Mouse (Mus musculus) cerebellum, adult 2 months (tissue): ENCODE data around the gene Scel. TPM values are rescaled to one million over a fixed set of nuclear protein-coding genes. Genes with fewer than 3 reads are reported as not detected.

Experiments
- DNase-seq, 2 experiments: peaks; one replicate each; pipeline ENCODE4 v3.0.0; 2021
- H3K27ac ChIP-seq: fragments of 200-500 bp; 2 replicates; pipeline ENCODE4 v1.5.1; 2012; ENCODE audit warnings: low read length, control low read depth, inconsistent platforms; ENCODE audit not compliant: insufficient read depth
- H3K27me3 ChIP-seq: fragments of 200-500 bp; 2 replicates; pipeline ENCODE4 v1.6.1; 2012; ENCODE audit warnings: inconsistent platforms, mild to moderate bottlenecking, low read length, moderate library complexity; ENCODE audit not compliant: control insufficient read depth, insufficient read depth
- H3K4me1 ChIP-seq: fragments of 200-500 bp; 2 replicates; pipeline ENCODE4 v1.6.1; 2011; ENCODE audit warnings: low read length; ENCODE audit not compliant: control insufficient read depth, insufficient read depth
- H3K4me3 ChIP-seq: fragments of 200-500 bp; replicated peaks from 2 replicates; pipeline ENCODE3; 2011; ENCODE audit warnings: mild to moderate bottlenecking, low read depth, low read length, control low read depth; ENCODE audit not compliant: insufficient read depth
- CTCF ChIP-seq: fragments of 200-500 bp; IDR thresholded peaks from 2 replicates; pipeline ENCODE4 v1.5.1; 2011; ENCODE audit warnings: low read depth, mild to moderate bottlenecking, control low read depth, low read length, moderate library complexity, borderline replicate concordance; ENCODE audit not compliant: insufficient read depth
- POLR2A ChIP-seq: fragments of 200-500 bp; IDR thresholded peaks from 2 replicates; pipeline ENCODE4 v1.6.1; 2011; ENCODE audit warnings: low read length, control low read depth, borderline replicate concordance; ENCODE audit not compliant: insufficient read depth
- WGBS: fragments of 180-500 bp; shearing (Covaris S2); methylation state at CpG from one replicate; pipeline ENCODE4 v1.1.7; 2018; 5-methylcytosine and 5-hydroxymethylcytosine counted together
- polyA plus RNA-seq: library from polyadenylated mRNA; depleted of rRNA; stranded (reverse); fragments of >200 nt; gene quantifications from 2 replicates; pipeline ENCODE4 v1.2.3, GENCODE M21; 2012

Gene Scel
- polyA plus RNA-seq, 1 experiment: 0.98 TPM

DNA sequence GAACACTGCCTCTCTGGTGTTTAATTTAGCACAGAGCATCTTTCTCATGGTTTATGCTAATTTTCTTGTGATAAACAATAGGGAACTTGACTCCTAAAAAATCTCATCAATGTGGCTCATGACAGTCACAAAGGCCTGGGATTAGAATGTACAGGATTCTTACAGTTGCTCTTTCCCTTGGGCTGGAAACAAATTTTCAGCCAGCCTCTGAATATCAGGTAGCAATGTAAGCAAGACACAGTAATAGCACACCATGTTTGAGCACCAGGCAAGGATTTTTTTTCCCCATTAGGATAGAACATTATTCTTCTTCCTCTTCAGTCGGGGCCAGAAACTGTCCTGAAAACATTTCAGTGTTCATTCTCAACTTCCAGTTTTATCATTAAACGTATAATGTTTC is 55.3 kb downstream of the Scel start:
- TF ChIP-seq POLR2A (no peak), CTCF (no peak)
- 89% methylated on average over 2 of the region's 2 CpGs for WGBS
- no peak for DNase-seq

DNA sequence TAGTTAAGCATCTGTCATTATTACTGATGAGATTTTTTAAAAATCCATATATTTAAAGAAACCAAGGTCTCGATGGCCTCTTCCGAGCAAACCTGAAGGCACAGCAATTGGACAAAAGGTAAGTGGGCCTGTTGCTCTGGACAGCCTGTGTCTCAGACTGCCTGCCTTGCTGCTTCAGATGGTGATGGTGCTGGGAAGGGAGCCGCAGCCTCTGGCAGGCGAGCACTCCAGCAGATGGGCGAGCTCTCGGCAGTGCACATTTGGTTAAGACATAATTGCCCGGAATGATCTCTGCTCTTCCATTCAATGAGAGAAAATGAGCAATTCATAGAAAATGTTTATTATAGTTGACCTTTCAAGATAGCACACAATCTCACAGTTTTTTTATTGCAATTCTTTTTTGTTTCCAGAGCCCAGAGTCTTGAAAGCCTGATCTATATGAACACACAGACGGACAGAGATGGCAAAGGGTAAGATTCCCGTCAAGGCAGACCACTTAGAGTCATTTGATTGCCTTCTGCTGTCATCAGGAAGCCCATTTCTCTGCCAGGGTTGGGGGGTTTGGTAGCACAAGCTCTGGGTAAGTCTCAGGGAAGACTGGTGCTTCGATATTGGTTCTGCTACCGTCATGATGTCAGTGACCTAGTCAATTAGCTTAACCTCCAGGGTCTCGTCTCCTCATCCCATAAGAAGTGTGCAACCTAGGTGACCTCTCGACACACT is 58.6 kb downstream of the Scel start:
- H3K4me3 ChIP-seq: no peak overlapping the region
- H3K4me1 ChIP-seq: no peaks in the 10 kb centered on the region
- no peak overlapping the region for H3K27ac ChIP-seq
- DNase-seq: peak; percentile 19 to 45
- TF ChIP-seq POLR2A (no peak), CTCF (no peak)
- 40% methylated on average over 13 of the region's 13 CpGs for WGBS
- H3K27me3 ChIP-seq: no peaks in the 10 kb centered on the region

More for the DNA sequence above, 55.3 kb downstream of the Scel start:
- Histone ChIP-seq H3K27me3 (no peaks in the 10 kb centered on the region; the same call in 1 of the 2 replicates), H3K4me3 (no peak overlapping the region), H3K27ac (no peak overlapping the region), H3K4me1 (no peaks in the 10 kb centered on the region)

DNA sequence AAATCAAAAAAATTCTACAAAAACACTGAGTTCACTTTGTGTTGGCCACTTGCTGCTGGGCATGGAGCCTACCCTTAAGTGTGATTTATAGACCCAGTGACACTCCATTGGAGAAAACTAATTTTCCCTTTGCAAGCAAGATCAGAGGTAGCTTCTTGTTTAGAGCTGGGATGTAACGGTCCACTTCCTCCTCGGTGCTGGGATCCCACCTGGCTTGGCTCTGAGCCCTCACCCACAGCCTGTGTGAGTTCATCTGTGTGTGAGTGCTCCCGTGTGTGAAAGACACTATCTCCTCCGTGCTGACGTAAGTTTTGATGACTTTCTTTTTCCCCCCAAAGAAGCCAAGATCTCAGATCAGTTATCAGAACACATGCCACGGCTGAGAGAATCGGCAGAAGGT is 62.7 kb downstream of the Scel start:
- Histone ChIP-seq H3K4me1 (no peaks in the 10 kb centered on the region), H3K4me3 (no peak overlapping the region), H3K27ac (no peak overlapping the region), H3K27me3 (no peaks in the 10 kb centered on the region)
- TF ChIP-seq POLR2A (no peak), CTCF (no peak)
- WGBS: 41% methylated on average over 7 of the region's 7 CpGs
- no peak for DNase-seq

DNA sequence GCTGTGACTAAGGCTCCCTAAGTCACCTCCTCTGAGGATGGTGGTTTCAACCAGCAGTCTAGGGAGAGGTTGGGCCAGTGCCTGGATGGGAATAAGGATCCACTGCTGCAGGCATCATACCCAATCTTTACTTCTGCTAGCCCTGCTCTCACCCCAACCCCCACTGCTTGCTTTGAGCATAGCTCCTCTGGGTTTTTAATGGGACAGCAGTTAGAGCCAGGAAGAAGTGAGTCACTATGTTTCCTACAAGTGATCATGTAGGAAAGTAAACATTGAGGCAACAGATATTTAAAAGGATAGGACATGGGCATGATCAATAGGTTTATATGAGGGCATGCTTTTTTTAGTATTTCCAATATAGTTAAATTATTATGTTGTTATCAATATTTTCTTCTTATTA is 63.9 kb downstream of the Scel start:
- Histone ChIP-seq H3K27me3 (no peaks in the 10 kb centered on the region), H3K4me3 (no peak overlapping the region), H3K4me1 (no peaks in the 10 kb centered on the region), H3K27ac (no peak overlapping the region)
- no peak for DNase-seq
- no peak for TF ChIP-seq CTCF
- TF ChIP-seq POLR2A: no peak

DNA sequence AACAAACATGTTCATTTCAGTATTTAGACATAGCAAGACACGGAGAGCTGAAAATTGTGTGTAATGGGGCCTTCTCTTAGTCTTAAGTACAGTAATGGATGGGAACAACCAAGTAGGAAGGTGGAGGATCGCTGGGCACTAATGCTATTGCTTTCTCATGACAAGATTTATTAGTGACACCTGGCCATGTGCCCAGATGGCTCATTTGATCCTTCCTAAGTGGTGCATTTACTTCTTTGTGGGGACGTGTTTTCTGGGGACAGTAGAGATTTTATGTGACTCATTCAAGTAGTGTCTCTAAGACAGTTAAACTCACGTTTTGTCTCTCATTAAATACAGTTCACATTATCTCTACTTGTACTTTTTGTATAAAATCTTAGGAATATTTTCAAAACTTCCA is 73.5 kb downstream of the Scel start:
- H3K4me1 ChIP-seq: no peaks in the 10 kb centered on the region
- H3K27me3 ChIP-seq: no peaks in the 10 kb centered on the region
- 58% methylated on average over 4 of the region's 4 CpGs for WGBS
- no peak for DNase-seq
- no peak for TF ChIP-seq CTCF
- TF ChIP-seq POLR2A: no peak
- H3K4me3 ChIP-seq: no peak overlapping the region
- H3K27ac ChIP-seq: no peak overlapping the region

DNA sequence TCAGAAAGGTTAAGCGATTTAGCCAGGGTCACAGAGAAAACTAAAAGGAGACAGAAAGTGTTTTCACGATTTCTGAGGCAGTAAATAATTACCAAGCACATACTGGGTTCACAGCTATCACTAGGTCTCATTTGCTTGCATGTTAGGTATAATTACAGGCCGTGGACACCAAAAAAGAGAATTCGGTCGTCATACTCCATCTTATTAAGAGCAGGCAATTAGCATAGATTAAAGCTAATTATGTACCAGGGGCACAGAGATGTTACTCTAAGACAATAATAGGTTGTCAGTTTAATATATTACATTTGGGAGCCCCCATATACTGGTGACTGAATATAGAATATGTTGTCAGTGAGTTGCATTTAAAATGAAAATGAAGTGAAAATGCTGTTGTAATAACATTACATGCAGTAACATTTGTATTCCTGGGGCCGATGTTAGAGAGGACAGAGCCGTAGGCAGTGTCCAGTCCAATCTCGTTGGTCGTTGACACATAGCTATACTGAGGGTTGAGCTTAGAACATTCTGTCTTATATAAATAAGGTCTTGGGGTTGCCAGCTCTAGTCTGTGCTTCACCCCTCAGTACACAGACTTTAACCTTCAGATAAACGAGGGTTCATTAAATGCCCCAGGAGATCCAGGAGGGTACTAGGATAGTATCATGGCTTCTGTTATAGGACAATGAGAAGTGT is 74.2 kb downstream of the Scel start:
- TF ChIP-seq POLR2A (no peak), CTCF (no peak)
- Histone ChIP-seq H3K27me3 (no peaks in the 10 kb centered on the region), H3K4me3 (no peak overlapping the region), H3K4me1 (no peaks in the 10 kb centered on the region), H3K27ac (no peak overlapping the region)
- WGBS: 91% methylated on average over 10 of the region's 10 CpGs
- no peak for DNase-seq

DNA sequence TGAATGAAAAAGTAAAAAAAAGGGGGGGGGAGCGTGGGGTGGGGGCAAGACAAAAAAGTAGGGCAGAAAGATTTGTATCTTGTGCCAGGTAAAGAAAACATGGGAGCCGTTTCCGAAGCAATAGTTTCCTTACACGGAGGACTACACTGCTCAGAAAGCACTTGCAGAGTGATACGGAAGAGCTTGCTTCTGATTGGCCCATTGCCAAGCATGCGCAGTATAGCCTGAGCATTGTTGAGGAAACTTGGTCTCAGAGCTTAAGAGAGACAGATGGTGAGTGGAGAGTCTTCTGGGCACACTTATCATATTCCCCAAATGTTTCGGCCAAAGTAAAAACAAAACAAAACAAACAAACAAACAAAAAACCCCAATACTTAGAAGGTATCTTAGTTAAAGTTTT is 76.7 kb downstream of the Scel start:
- Histone ChIP-seq H3K4me3 (no peak overlapping the region), H3K27ac (no peak overlapping the region), H3K4me1 (no peaks in the 10 kb centered on the region), H3K27me3 (no peaks in the 10 kb centered on the region)
- TF ChIP-seq CTCF (no peak), POLR2A (no peak)
- WGBS: 13% methylated on average over 7 of the region's 7 CpGs
- DNase-seq: peak in 1 of 2 experiments; percentile 17

DNA sequence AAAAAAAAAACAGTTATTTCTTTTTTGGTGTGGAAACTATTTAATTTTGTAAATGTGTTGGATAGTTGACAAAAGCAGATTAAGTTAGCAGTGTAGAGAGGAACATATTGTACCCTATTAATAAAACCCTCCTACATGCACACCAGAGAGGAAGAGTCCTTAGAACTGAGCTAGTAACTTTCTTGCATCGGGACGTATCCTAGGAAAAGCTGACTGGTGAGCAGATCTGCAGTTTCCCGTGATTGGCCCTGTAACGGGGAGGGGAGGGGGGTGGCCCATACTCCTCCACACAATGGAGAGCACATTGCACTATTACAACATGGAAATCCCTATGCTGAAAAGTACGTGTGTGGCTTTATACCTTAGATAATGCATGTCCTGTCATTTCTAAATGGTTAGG is 82.7 kb downstream of the Scel start:
- DNase-seq: no peak
- no peak for TF ChIP-seq POLR2A
- TF ChIP-seq CTCF: no peak
- whole genome bisulfite sequencing: 66% methylated on average over 5 of the region's 5 CpGs
- no peak overlapping the region for H3K27ac ChIP-seq
- H3K27me3 ChIP-seq: no peaks in the 10 kb centered on the region
- no peak overlapping the region for H3K4me3 ChIP-seq
- H3K4me1 ChIP-seq: no peaks in the 10 kb centered on the region

DNA sequence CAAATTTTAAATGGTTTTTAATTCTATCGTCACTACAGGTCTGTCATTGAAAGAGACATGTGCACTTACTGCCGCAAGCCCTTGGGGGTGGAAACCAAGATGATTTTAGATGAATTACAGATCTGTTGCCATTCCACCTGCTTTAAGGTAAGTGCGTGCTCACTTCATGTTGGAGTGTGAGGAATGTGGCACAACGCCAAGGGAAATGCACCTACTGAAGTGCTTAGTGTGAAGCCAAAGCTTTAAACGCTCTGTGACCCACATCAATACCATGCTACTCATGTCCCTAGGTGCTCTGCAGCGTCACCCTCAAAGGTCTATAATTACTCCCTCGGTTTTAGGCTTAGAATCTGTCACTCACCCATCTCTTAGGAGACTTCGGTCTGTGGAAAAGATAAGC is 94.9 kb downstream of the Scel start:
- H3K4me1 ChIP-seq: no peaks in the 10 kb centered on the region
- WGBS: 87% methylated on average over 8 of the region's 8 CpGs
- TF ChIP-seq CTCF (no peak), POLR2A (no peak)
- no peaks in the 10 kb centered on the region for H3K27me3 ChIP-seq
- DNase-seq: no peak
- no peak overlapping the region for H3K27ac ChIP-seq
- H3K4me3 ChIP-seq: no peak overlapping the region
